Mouse (Mus musculus): Measurements from ENCODE around the gene Anxa6.

Anxa6 gene

GRCm38 (mm10) chr11:55046600-55046999 is 13.4 kb upstream of the Anxa6 start:
- CTCF ChIA-PET = interaction anchor here (0.5 to 2.2 kb wide), 21 partner anchors 9 to 340 kb away, joined by 3 to 16 read pairs (median 3); no protein-coding TSS in a partner anchor
- POLR2A ChIA-PET = interaction anchor here in 2 of 4 experiments (0.5 to 1.5 kb wide), 12 partner anchors 9 to 609 kb away, joined by 3 to 8 read pairs (median 4); partner anchors contain the start of genes Fnip1 (in 1 of the 2) and Lyrm7 (in 1 of the 2)

GRCm38 (mm10) chr11:55041348-55041747 is 8.1 kb upstream of the Anxa6 start:
- CTCF ChIA-PET = interaction anchor here in 3 of 4 experiments (0.9 to 3.8 kb wide), 12 partner anchors 10 to 117 kb away, joined by 3 to 25 read pairs (median 4); no protein-coding TSS in a partner anchor
- POLR2A ChIA-PET = interaction anchor here in 2 of 4 experiments (1.0 to 1.6 kb wide), 7 partner anchors 9 to 345 kb away, joined by 3 to 5 read pairs (median 4); partner anchors contain the start of gene Gm2a (in 1 of the 2)

- ChIA-PET CTCF (interaction anchor here (0.6 to 3.8 kb wide), 10 partner anchors 12 to 119 kb away, joined by 3 to 25 read pairs (median 4); no protein-coding TSS in a partner anchor), POLR2A (interaction anchor here in 1 of 4 experiments (1.5 kb wide), 1 partner anchor 33 kb away, joined by 3 read pairs; no protein-coding TSS in a partner anchor)
Measured at GRCm38 (mm10) chr11:55039591-55039990, 6.3 kb upstream of the Anxa6 start.

DNA sequence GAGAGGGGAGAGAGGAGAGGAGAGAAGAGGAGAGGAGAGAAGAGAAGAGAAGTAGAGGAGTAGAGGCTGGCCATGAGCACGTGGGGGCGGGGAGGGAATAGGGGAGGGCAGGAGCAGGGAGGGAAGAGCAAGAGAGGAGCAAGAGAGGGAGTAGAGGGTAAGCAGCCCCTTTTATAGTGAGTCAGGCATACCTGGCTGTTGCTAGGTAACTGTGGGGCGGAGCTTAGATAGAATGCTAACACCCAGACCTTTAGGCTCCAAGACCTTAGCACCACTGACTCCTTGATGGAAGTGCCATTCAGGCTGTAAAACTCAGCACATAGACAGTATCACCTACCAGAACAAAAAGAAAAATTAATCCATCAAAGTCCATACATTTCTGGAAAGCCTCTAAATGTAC is 3.4 kb upstream of the Anxa6 start:
- POLR2A ChIA-PET = interaction anchor here in 2 of 4 experiments (0.6 to 1.8 kb wide), 12 partner anchors 9 to 433 kb away, joined by 3 to 6 read pairs (median 3); partner anchors contain the start of genes G3bp1 (in 1 of the 2), Gm2a (in 1 of the 2), Lyrm7 (in 1 of the 2) and Tnip1 (in 1 of the 2)
- CTCF ChIA-PET = interaction anchor here in 2 of 4 experiments (0.6 to 2.0 kb wide), 5 partner anchors 44 to 240 kb away, joined by 3 to 5 read pairs (median 4); no protein-coding TSS in a partner anchor

- CTCF ChIA-PET = interaction anchor here in 3 of 4 experiments (0.6 to 1.9 kb wide), 11 partner anchors 13 to 428 kb away, joined by 3 to 11 read pairs (median 4); partner anchors contain the start of gene Atox1 (in 1 of the 3)
- POLR2A ChIA-PET = interaction anchor here in 3 of 4 experiments (0.5 to 4.1 kb wide), 22 partner anchors 9 to 437 kb away, joined by 3 to 28 read pairs (median 4); partner anchors contain the start of genes G3bp1 (in 1 of the 3), Gm2a (in 1 of the 3) and Lyrm7 (in 1 of the 3)
Measured at GRCm38 (mm10) chr11:55032286-55032685, 959 bp downstream of the Anxa6 start.

GRCm38 (mm10) chr11:55031991-55032280 is 1.3 kb downstream of the Anxa6 start:
- ChIA-PET POLR2A (interaction anchor here in 2 of 4 experiments (0.6 to 4.1 kb wide), 17 partner anchors 9 to 437 kb away, joined by 3 to 28 read pairs (median 4); partner anchors contain the start of genes G3bp1 (in 1 of the 2), Gm2a (in 1 of the 2) and Lyrm7 (in 1 of the 2)), CTCF (interaction anchor here in 3 of 4 experiments (0.6 to 1.9 kb wide), 12 partner anchors 13 to 429 kb away, joined by 3 to 11 read pairs (median 5); partner anchors contain the start of gene Atox1 (in 1 of the 3))

- POLR2A ChIA-PET = interaction anchor here in 2 of 4 experiments (0.6 to 4.1 kb wide), 18 partner anchors 8 to 438 kb away, joined by 3 to 28 read pairs (median 4); partner anchors contain the start of genes G3bp1 (in 1 of the 2), Gm2a (in 1 of the 2) and Lyrm7 (in 1 of the 2)
- CTCF ChIA-PET = interaction anchor here in 3 of 4 experiments (0.6 to 1.9 kb wide), 9 partner anchors 12 to 429 kb away, joined by 3 to 7 read pairs (median 4); partner anchors contain the start of gene Atox1 (in 1 of the 3)
Measured at GRCm38 (mm10) chr11:55031211-55031990, 1.8 kb downstream of the Anxa6 start.

DNA sequence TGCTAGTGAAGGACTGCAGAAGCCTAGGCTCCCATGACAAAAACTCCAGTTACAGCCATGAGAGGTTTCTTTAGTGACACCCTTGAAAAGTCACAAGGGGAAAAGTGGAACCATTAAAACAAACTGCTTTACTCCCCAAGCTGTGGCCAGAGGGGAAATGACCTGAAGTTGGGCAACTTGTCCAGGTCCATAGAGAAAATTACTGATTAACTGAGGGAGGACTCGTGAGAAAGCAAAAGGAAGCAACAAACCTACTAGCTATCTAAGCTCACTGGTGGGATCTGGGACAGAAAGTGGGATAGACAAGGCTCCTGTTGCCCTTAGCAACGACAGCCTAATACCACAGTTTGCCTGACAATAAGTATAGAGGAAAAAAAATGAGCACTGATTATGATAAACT is 4.7 kb downstream of the Anxa6 start:
- POLR2A ChIA-PET = interaction anchor here in 3 of 4 experiments (0.6 to 2.9 kb wide), 5 partner anchors 10 to 583 kb away, joined by 3 to 9 read pairs (median 5); no protein-coding TSS in a partner anchor

GRCm38 (mm10) chr11:55027204-55027855 is 5.9 kb downstream of the Anxa6 start:
- ChIA-PET CTCF (interaction anchor here in 3 of 4 experiments (0.5 to 2.0 kb wide), 6 partner anchors 13 to 1010 kb away, joined by 3 to 7 read pairs (median 3); no protein-coding TSS in a partner anchor), POLR2A (interaction anchor here in 3 of 4 experiments (0.5 to 2.9 kb wide), 10 partner anchors 9 to 241 kb away, joined by 3 to 9 read pairs (median 4); no protein-coding TSS in a partner anchor)

More for the DNA sequence above, 4.7 kb downstream of the Anxa6 start:
- CTCF ChIA-PET = interaction anchor here in 3 of 4 experiments (0.6 to 1.3 kb wide), 3 partner anchors 13 to 41 kb away, joined by 4 to 7 read pairs (median 6); no protein-coding TSS in a partner anchor

- POLR2A ChIA-PET = interaction anchor here in 2 of 4 experiments (0.6 to 1.8 kb wide), 3 partner anchors 9 to 187 kb away, joined by 3 to 7 read pairs (median 4); no protein-coding TSS in a partner anchor
- CTCF ChIA-PET = interaction anchor here in 1 of 4 experiments (2.0 kb wide), 1 partner anchor 13 kb away, joined by 7 read pairs; no protein-coding TSS in a partner anchor
Measured at GRCm38 (mm10) chr11:55025896-55026295, 7.3 kb downstream of the Anxa6 start.

DNA sequence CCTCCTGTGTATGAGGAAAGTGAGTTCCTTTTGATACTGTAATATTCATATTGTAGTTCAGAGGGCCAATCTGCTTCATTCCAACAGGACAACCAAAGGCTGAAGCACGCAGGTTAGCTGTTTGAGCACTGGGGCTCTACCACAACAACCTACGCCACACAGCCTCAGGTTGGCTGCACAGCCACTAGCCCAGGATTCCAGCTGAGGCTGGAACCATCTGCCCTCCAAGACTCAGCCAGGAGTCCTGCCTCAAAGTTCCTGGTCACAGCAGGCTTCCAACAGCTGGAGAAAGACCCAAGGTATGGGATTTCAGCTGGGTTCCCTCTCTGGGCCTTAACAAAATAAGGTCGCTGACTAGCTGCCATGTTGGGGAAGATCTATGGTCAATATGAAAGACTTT is 9.7 kb downstream of the Anxa6 start:
- CTCF ChIA-PET = interaction anchor here (0.6 to 2.4 kb wide), 8 partner anchors 10 to 135 kb away, joined by 3 to 15 read pairs (median 3); no protein-coding TSS in a partner anchor

GRCm38 (mm10) chr11:55023049-55023564 is 10.1 kb downstream of the Anxa6 start:
- POLR2A ChIA-PET = interaction anchor here (0.6 to 3.4 kb wide), 24 partner anchors 8 to 402 kb away, joined by 3 to 28 read pairs (median 4); partner anchors contain the start of genes Anxa6 (in 3 of the 4) and Gm2a (in 1 of the 4)
- CTCF ChIA-PET = interaction anchor here (0.6 to 2.4 kb wide), 10 partner anchors 10 to 135 kb away, joined by 3 to 15 read pairs (median 3); partner anchors contain the start of gene Anxa6 (in 1 of the 4)

More for the DNA sequence above, 9.7 kb downstream of the Anxa6 start:
- POLR2A ChIA-PET = interaction anchor here (0.6 to 3.4 kb wide), 18 partner anchors 8 to 954 kb away, joined by 3 to 28 read pairs (median 4); partner anchors contain the start of genes Anxa6 (in 3 of the 4) and Gm2a (in 1 of the 4)

DNA sequence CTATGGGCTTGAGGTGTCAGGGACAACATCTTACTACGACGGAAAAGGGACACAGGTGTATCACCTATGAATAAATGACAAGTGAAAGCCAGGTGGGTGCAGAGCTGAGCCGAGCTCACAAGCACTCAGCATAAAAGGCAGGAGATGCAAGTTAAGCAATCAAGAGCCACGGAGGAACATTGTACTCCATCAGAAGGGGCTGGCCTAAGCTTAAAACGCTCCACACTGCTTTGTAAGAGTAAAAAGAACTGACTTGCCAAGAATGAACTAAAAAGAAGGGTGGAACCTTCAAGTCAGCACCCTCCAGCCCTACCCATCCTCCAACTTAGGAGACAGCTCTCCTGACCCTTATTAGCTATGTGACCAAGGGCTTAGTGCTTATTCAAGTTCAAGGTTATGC is 10.7 kb downstream of the Anxa6 start:
- ChIA-PET POLR2A (interaction anchor here (0.6 to 3.4 kb wide), 20 partner anchors 10 to 402 kb away, joined by 3 to 28 read pairs (median 4); partner anchors contain the start of genes Anxa6 (in 3 of the 4) and Gm2a (in 1 of the 4)), CTCF (interaction anchor here (0.6 to 2.4 kb wide), 8 partner anchors 9 to 125 kb away, joined by 3 to 15 read pairs (median 3); partner anchors contain the start of gene Anxa6 (in 1 of the 4))

DNA sequence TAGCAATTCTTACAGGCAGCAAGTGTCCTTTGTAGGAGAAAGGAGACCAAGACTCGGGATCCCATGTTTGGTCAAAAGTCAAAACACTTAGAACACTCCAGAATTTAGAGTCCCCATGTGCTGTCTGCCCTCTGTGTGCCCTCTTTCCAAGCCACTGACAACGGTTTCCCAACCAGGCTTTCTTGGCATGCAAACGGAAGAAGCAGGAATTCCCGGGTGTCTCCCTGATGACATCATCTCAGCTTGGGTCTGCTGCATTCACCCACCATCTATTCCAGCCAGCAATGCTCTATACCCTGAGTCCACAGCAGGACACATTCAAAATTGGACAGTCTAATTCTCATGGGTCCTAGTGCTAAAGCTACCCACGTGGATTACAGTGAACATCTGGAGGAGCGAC is 11.4 kb downstream of the Anxa6 start:
- ChIA-PET CTCF (interaction anchor here in 3 of 4 experiments (0.8 to 2.4 kb wide), 5 partner anchors 9 to 91 kb away, joined by 3 to 15 read pairs (median 3); partner anchors contain the start of gene Anxa6 (in 1 of the 3)), POLR2A (interaction anchor here in 2 of 4 experiments (0.9 to 3.4 kb wide), 12 partner anchors 9 to 398 kb away, joined by 3 to 28 read pairs (median 6); partner anchors contain the start of gene Anxa6 (in 2 of the 2))

GRCm38 (mm10) chr11:55021458-55021857 is 11.8 kb downstream of the Anxa6 start:
- ChIA-PET POLR2A (interaction anchor here in 2 of 4 experiments (1.3 to 3.4 kb wide), 5 partner anchors 9 to 24 kb away, joined by 3 to 28 read pairs (median 15); partner anchors contain the start of gene Anxa6 (in 1 of the 2)), CTCF (interaction anchor here in 1 of 4 experiments (1.0 kb wide), 1 partner anchor 8 kb away, joined by 3 read pairs; no protein-coding TSS in a partner anchor)

DNA sequence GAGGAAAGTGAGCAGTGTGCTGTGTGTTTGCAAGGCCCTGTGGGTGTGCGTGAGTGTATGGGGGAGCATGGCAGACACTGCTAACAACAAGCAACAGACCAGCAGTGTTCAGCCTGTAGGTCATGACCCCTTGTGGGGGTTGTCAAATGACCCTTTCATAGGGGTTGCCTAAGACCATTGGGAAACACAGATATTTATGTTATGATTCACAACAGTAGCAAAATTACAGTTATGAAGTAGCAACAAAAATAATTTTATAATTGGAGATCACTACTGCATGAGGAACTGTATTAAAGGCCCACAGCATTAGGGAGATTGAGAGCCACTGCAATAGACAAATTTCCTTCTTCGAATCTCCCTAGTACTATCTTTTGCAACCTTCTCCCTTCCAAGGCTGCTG is 13.5 kb downstream of the Anxa6 start:
- POLR2A ChIA-PET = interaction anchor here in 3 of 4 experiments (1.1 to 2.2 kb wide), 4 partner anchors 7 to 13 kb away, joined by 3 to 9 read pairs (median 7); partner anchors contain the start of gene Anxa6 (in 1 of the 3)

More for the DNA sequence above, 13.5 kb downstream of the Anxa6 start:
- CTCF ChIA-PET = interaction anchor here in 1 of 4 experiments (1.1 kb wide), 1 partner anchor 12 kb away, joined by 7 read pairs; no protein-coding TSS in a partner anchor
